Mouse (Mus musculus) brain, adult 2 months (tissue): Measurements from ENCODE around the gene Lhcgr.
"Not testable (repeated sequence)": the region's sequence is repeated elsewhere in the genome, so short reads cannot be mapped to it uniquely, and the experiment has no call there.

ENCODE experiments used
- DNase-seq: peaks from one replicate; pipeline ENCODE4 v3.0.0; 2011; ENCODE audit warnings: low read depth, low spot score

Gene Lhcgr

DNA sequence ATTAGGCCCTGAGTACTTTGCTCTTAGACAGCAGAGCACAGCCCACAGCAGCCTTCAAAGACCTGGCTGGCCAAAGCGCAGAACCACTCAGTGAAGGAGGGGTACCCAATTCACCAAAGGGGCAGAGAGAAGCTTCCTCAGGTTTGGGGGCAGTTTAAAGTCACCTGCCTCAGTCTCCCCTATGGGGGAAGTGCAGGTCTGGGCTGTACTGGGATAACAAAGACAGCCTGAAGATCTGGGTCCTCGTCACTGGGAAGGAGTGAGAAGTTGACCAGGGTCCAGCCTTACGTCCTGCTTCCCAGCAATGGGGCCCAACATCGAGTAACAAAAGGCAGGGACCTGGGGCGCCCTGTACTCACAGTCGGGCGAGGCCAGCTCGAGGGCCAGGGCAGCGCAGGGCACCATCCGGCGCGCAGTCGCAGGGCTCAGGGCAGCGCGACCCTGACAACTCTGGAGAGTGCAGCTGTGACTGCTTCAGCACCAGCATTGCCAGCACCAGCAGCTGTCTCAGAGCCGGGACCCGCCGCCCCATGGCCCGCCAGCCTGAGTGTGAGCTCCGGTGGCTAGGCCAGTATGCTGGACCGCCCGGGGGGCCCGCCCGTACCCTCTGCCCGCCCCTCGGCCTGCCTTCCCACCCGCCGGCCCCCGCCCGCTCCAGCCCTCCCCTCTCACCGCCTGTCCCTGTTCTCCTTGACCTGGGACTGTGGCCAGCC, at the start of gene Lhcgr:
TSS of gene Lhcgr (minus strand) at position 551 of the 713 bp plus-strand sequence.
- DNase-seq = no peak

- peak; percentile 37 for DNase-seq
These were observed 25.8 kb upstream of the Lhcgr start for GRCm38 (mm10) chr17:88817601-88818000.

DNA sequence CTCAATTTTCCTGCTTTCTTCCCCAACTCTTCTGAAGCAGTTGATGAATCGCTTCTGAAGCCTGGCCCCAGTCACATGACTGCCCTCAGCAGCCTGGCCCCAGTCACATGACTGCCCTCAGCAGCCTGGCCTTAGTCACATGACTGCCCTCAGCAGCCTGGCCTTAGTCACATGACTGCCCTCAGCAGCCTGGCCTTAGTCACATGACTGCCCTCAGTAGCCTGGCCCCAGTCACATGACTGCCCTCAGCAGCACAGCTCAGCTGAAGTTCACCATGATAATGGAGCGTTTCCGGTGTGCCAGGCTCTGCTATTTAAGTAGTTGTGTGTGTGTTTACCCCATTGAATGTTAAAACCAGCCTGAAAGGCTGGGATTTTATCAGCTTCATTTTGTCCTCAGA, 21.2 kb upstream of the Lhcgr start:
- DNase-seq = not testable (repeated sequence)

- no peak for DNase-seq
These were observed 19.0 kb upstream of the Lhcgr start for GRCm38 (mm10) chr17:88810807-88811206.

DNA sequence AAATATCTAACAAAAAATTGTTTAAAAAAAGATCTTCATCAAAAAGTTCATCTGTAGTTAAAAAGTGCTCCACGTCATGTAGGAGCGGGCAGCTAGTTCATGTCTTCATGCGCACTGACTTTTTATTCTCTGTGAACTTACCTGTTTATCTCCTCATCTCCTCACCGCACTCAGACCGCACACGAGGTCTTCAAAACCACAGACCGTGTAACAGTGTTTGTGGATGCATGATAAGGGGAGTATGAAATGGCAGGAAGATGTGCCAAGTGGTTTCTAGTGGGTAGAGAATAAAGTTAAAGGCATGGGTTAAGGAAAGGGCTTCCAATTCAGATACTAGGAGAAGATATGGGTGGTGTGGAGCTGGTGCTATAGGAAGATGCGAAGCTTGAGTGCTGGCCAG, 14.6 kb upstream of the Lhcgr start:
- no peak for DNase-seq

GRCm38 (mm10) chr17:88803441-88803840, 11.7 kb upstream of the Lhcgr start:
- no peak for DNase-seq

GRCm38 (mm10) chr17:88790680-88791079, 1.1 kb downstream of the Lhcgr start:
- no peak for DNase-seq

DNA sequence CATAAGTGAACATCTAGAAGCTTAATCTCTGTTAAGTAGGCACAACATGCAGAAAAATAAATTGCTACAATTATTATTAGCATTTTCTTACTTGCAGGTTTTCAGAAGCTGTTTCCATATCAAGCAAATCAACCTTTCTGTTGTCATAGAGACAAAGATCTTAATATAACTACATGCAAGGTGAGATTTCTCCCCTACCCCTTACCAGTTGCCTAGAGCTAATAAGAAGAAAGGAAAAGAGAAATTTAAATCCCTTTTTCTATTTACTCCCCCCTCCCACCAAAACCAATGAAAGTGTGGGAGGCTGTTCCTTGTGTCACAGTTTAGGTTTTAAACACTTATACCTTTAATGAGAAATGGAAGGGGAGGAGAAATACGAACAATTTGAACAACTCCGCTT, 3.4 kb downstream of the Lhcgr start:
- DNase-seq = peak; percentile 35

- peak; percentile 38 for DNase-seq
These were observed 4.9 kb downstream of the Lhcgr start for GRCm38 (mm10) chr17:88786881-88787280.

DNA sequence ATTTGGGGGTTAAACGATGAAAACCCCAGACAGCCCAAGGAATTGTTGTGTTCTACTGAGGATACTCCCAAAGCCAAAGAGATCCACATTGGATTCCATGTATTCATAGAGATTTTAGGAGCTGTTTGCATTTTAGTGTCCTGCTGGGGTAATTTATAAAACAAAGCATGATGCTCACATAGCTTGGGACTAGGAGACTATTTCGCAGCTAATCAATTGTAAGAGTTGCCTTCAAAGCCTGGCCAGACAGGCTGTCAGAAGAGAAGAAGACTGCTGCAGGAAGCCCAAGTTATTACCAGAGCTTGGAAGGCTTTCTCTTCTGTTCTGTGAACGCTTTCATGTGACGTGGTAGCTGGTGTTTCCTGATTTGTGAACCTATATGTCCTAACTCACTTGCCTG, 5.4 kb downstream of the Lhcgr start:
- no peak for DNase-seq

DNA sequence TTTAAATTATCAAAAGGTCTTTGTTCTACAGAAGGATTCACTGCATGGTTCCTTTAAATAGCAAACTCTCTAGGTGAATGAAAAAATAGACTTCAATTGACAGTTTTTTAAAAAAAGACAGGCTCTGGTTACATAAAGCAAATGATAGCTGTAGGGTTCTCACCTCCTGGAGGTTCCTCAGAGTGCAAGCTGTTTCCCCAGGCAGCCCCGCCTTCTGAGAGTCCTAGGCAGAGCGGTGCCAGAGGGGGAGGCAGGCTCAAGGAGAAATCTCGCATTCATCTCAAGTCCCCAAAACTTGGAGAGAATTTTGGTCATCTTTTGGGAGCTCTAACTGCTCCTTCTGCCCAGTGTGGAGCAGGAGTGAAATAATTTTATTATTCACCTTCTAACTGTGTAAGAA, 12.6 kb downstream of the Lhcgr start:
- DNase-seq = peak; percentile 65

- no peak for DNase-seq
These were observed 17.7 kb downstream of the Lhcgr start for GRCm38 (mm10) chr17:88774103-88774526.

GRCm38 (mm10) chr17:88770081-88770480, 21.7 kb downstream of the Lhcgr start:
- peak; percentile 77 for DNase-seq

DNA sequence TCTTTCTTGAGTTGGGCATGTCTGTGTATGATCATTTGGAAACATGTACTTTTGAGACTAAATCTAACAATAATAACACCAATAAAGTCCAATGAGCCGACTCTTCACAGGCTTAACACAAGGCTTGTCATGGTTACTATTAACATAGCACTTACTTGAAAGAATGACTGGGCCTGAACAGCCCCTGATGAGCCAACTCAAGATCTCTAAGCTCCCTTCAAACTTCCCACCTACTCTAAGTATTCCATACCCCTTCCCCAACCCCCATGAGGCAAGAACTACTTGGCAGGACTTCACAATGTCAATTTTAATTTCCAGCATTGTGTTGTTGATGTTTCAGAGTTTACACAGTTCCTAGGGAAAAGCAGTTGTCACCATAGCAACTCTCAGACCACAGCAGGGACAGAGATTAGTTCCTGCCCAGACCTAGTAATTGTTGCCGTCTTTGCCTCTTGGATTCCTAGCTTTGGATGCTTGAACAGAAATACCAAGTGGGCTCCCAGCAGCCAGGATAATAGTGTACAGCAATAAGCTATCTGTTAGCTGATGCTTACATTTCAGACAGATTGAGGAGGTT, 22.4 kb downstream of the Lhcgr start:
- DNase-seq = peak; percentile 45

GRCm38 (mm10) chr17:88766857-88767256, 24.9 kb downstream of the Lhcgr start:
- no peak for DNase-seq

GRCm38 (mm10) chr17:88764136-88764485, 27.7 kb downstream of the Lhcgr start:
- DNase-seq = peak; percentile 72

GRCm38 (mm10) chr17:88763396-88764135, 28.2 kb downstream of the Lhcgr start:
- DNase-seq = no peak

- DNase-seq = peak; percentile 78
These were observed 33.8 kb downstream of the Lhcgr start for GRCm38 (mm10) chr17:88758003-88758437.

GRCm38 (mm10) chr17:88755776-88756175, 36.0 kb downstream of the Lhcgr start:
- DNase-seq = no peak

GRCm38 (mm10) chr17:88753472-88753857, 38.3 kb downstream of the Lhcgr start:
- DNase-seq = no peak

- DNase-seq = peak; percentile 83
These were observed 38.8 kb downstream of the Lhcgr start for GRCm38 (mm10) chr17:88752827-88753471.

DNA sequence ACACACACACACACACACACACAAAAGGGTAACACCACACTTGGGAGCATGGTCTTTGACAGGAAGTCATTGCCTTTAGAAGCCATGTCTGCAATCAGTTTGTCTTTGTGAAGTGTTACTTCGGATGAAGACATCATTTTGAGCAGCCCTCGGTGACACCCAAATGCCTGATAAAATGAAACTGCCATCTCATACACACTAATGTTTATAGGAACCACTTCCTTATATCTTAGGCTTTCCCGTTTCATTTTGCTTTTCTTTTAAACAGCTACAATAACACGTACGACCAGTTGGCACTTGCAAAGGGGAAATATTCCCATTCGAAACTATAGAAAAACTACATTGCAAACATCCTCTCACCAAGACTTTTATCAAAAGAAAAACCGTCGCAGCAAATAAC, 42.1 kb downstream of the Lhcgr start:
- DNase-seq = no peak
